Mouse (Mus musculus): ENCODE measurements at regions not wholly inside any gene's neighbourhood (a gene's known extent, or its start where the extent isn't known, plus 50 kb on each side); places are given as distances from the start of the nearest gene placed in this dataset.
"Not testable (repeated sequence)": the region's sequence is repeated elsewhere in the genome, so short reads cannot be mapped to it uniquely, and the experiment has no call there.

DNA sequence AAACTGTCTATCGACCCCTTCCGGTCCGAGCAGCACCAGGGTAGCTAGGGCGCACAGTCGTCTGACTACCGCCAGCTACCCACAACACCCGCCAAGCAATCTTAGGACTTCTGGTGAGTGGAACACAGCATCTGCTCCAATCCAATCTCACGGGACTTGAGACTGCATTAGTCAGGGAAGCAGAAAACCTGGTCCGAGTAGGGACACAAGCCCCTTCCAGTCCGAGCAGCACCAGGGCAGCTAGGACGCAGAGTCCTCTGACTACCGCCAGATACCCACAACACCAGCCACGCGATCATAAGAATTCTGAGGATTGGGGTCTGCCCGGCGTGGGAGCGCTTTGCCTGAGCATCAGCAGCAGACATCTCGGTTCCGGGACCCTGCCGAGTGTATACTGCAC is 79.6 kb downstream of the Gm10715 start:
- DNase-seq (ENCODE audit: low spot score in 2 of 2) = not testable (repeated sequence)

DNA sequence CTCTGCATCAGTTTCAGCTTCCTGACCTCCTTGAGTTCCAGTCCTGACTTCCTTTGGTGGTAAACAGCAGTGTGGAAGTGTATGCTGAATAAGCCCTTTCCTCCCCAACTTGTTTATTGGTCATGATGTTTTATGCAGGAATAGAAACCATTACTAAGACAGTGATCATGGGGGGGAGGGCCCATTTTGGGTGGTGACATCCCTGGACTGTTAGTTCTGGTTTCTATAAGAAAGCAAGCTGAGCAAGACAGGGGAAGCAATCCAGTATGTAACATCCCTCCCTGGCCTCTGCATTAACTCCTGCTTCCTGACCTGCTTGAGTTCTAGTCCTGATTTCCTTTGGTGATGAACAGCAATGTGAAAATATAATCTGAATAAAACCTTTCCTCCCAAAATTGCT is 124.5 kb downstream of the Gm10715 start:
- no peak for DNase-seq (ENCODE audit: low spot score in 2 of 2)

DNA sequence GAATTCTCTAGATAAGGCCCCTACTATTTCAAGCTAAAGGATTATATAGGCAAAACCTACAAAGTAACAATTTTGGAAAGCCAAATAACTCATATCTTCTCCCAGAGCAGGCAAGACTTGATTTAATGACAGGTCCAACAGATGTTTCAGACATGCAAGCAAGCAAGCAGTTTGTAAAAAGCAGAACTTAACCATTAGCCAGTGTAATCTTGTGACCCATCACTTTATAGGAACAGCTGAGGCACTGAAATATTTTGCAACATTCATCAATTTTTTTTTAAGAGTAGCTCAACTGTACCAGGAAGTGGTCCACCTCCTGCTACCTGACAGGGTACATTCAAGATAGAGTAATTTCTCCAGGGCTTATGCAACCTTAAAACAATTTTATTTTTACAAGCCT is 147.7 kb downstream of the Gm10715 start:
- no peak for DNase-seq (ENCODE audit: low spot score in 2 of 2)

DNA sequence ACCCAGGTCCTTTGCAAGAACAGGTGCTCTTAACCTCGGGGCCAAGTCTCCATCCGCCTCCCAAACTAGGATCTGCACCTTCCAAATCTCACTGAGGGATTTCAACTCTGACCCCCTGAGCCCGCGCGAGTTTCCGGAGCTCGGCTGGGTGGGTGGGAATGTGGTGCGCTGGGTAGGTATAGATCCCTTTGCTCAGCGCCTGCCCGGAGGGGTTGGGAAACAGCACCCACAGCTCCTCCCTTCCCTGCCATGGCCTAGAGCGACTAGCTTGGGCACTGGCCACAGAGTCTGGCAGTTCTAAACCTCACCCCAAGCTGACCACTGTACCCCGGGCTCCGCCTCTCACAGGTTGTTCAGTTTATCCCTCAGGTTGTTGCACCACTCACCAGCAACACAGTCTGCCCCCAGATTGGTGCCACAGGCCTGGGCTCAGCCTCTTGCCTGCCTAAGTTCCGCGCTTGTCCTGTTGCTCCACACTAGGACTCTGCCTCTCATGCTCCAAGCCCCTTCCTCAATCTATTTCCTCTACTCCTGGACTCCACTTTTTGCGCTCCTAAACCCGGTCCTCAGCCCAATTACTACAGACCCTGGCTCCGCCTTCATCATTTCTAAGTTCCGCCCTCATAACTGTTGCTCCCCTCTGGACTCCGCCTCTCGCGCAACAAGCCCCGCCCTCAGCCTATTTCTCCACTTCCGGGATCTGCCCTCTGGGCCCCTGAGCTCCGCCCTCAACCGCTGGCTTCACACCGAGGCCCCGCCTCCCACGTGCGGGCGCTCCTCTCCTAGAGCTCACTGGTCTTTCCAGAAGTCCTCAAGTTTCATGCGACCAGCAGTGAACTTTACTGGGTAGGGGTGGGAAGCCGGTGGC is 135.6 kb upstream of the Alkbh8 start:
- DNase-seq (ENCODE audit: low spot score in 2 of 2) = no peak

DNA sequence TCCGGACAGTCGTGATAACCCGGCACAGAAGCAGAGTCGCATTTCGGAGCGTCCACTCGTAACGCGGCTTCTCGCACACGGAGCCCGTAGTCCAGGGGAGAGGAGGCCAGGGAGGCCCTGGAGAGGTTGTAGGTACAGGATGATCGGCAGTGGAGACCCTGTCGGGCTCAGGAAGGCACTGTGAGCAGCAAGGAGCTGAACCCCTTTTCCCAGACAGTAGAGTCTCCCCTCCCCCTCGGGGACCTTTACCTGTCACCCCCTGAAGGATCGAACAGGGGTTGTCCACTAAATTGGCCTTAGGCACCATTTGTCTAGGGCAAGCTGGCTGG is 135.0 kb upstream of the Alkbh8 start:
- not testable (repeated sequence) for DNase-seq (ENCODE audit: low spot score in 2 of 2)

DNA sequence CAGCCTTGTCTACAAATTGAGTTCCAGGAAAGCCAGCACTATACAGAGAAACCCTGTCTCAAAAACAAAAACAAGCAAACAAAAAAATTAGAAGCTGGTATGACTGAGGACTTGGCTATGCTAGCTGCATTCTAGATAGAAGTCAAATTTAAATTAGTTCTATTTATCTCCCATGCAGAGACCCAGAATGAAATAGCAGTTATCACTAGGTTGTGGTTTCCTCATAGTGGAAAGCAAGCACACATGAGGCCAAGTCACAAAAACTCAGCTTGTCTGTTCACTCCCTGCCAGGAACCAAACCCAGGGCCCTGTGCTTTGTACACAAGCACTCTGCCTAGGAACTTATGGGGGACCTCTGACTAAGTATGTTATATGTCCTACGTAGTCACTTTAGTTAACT is 126.8 kb upstream of the Alkbh8 start:
- DNase-seq (ENCODE audit: low spot score in 2 of 2) = not testable (repeated sequence)

DNA sequence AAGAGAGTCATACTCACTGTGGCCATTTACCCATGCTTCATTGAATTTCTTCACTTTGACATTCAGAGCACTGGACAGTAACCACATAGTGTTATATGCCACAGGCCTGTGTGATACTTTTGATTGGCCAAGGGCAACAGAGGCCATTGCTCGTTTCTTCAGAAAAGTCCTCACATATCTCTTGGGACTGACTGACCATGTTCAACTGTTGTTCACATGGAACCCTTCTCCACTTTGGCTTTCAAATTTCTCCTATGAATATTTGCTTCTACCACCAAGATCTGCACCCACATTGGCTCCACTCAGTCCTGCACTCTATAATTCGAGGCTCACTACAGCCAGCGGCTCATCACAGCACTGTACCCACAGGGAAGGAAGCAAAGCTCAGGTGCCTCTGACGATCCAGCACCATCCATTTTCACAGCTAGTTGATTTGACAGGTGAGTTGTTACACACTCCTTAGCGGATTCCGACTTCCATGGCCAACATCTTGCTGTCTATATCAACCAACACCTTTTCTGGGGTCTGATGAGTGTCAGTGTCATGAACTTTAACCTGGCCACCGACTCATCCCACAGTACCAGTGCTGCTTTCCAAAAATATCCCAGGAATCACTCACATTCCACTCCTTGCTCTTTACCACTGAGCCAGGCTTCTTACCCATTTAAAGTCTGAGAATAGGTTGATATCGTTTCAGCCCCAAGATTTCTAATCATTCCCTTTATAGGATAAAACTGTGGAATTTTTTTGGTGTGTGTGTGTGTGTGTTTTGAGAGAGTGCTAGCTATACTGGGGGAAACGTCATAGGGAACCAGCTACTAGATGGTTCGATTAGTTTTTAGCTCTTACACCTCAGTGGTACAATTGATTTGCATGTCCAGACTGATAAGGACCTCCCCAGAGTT is 76.3 kb upstream of the Alkbh8 start:
- peak in 1 of 2 experiments; percentile 60 for DNase-seq (ENCODE audit: low spot score in 2 of 2)

DNA sequence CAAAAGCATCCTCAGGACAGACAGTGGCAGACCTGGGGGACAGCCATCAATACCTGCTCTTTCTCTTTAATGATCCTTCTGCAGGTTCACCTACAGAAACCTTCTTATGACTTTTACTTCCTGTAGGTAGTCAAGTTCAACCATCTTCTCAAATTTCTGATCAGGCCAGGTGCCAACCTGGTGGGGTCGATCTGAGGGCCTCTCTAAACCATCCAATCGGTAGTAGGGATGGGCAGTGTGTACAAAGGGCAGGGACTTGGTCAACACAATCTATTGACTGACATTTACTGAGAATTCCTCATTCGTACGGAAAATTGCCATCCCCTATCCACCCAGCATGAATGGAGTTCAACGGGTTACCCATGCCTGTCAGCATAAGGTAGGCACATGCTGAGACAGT is 74.8 kb upstream of the Alkbh8 start:
- no peak for DNase-seq (ENCODE audit: low spot score in 2 of 2)

DNA sequence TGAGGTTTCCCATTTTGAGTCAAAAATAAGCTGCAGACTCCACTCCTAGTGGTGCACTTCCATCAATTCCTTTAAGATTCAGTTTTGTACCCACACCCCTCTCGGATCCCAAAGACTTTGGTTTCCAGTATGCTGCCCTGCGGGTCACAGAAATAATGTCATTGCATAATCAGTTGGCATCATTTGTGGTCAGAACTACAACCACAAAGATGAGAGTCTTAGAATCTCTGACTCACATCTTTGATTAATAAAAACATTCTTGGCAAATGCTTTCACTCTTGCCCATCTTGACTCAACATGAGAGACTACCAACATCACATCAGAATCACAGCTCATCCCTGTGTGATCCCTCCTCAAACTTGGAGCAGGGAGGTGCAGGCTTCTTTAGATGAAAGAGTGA is 74.1 kb upstream of the Alkbh8 start:
- DNase-seq (ENCODE audit: low spot score in 2 of 2) = no peak

DNA sequence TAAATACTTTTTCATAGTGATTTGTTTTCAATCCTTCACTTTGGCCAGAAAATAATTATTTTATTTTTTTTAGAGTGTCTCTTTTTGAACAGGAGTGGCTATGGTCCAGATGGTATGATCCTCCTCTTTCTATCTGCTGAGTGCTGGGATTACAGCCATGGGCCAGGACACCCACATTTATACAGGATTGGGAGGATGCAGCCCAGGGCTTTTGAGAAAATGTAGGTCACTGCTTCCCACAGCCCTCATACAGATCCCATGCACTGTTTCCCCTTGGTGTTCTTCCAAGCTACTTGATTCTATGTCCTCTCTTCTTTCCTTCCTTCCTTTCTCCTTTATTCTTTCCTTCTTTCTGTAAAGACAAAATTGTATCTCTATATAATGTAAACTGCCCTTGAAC is 70.5 kb upstream of the Alkbh8 start:
- DNase-seq (ENCODE audit: low spot score in 2 of 2) = no peak

DNA sequence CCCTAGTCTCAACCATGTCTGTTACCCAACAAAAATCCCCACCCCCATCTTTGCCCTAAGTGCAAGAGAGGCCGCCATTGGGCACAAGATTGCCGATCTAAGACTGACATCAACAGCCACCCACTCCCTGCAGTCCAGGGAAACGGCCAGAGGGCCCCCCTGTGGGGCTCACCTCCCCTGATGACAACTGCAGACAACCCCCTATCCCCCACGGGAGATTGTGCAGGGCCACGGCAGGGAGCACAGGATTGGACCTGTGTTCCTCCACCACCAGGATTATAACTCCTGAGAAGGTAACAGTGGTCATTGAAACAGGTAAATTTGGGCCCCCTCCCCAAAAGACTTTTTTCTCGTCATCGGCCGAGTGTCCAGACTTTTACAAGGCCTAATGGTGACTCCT is 54.4 kb upstream of the Alkbh8 start:
- DNase-seq (ENCODE audit: low spot score in 2 of 2) = not testable (repeated sequence)

DNA sequence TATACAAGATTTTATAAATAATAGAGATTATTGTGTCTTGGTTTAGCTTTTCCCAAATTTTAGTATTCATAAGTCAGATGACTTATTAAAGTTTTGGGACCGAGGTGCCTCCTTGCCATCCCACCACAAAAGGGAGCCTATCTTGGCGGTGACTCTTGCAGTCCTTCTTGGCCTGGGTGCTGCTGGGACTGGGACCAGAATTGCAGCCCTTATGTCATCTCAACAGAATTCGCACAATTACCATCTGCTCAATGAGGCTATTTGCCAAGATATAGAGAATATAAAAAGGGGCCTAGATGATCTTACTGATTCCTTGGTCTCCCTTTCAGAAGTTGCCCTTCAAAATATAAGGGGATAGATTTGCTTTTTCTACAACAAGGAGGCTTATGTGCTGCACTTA is 53.0 kb upstream of the Alkbh8 start:
- not testable (repeated sequence) for DNase-seq (ENCODE audit: low spot score in 2 of 2)

DNA sequence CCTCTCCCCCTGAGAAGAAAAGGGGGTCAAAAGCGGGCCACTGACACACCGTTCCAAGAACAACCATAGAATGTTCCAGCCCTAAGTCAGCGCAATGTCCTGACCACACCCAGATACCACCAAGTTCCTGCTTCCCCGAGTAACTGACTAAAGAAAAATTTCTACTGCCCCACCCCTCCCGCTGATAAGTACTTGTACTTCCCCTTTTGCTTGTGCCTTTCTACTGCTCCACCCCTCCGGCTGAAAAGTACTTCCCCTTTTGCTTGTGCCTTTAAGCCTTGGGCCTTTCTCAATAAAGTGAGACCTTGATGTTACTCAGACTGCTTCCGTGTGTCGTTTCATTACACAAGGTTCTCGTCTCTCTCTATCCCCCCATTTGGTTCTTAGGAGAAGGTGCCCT is 51.6 kb upstream of the Alkbh8 start:
- DNase-seq (ENCODE audit: low spot score in 2 of 2) = not testable (repeated sequence)
